Mouse (Mus musculus): ENCODE measurements at regions not wholly inside any gene's neighbourhood (a gene's known extent, or its start where the extent isn't known, plus 50 kb on each side); places are given as distances from the start of the nearest gene placed in this dataset.

DNA sequence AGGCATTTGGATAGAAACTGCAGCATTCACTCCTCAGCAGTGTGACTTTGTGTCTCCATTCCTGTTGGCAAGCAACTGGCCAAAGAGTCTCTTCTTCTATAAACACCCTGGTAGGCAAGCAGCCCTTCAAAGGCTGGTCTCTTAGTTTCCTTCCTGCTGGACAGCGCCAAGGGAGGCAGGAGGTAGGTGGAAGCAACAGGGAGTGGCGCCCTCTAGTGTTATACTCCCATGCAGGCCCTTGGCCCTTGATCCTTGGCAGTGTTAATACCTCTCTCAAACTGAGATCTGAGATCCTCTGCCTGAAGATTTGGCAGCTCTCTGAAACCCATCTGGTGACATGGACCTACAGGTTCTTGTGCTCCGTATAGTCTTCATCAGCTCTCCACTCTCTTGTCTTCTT lies 51.3 kb upstream of the Opcml start:
- Histone ChIP-seq H3K4me3 (ENCODE audit: low read depth, low read length) (no peak overlapping the region), H3K27me3 (replicated peaks; ENCODE audit: insufficient read depth, low read length) (no peaks in the 10 kb centered on the region), H3K9me3 (ENCODE audit: low read length) (no peaks in the 10 kb centered on the region), H3K27ac (ENCODE audit: low read length) (no peak overlapping the region), H3K9ac (replicated peaks; ENCODE audit: low read depth) (no peak overlapping the region), H3K36me3 (ENCODE audit: insufficient read depth, low read length) (no peaks in the 10 kb centered on the region), H3K4me1 (ENCODE audit: insufficient read depth, low read depth, low read length) (no peaks in the 10 kb centered on the region), H3K4me2 (replicated peaks; ENCODE audit: low read depth, low read length) (no peak overlapping the region)
- WGBS, result 18% methylated on average over 3 of the region's 3 CpGs
- DNase-seq (ENCODE audit: low spot score), result peak; percentile 71
- no peak for TF ChIP-seq EP300 (IDR thresholded peaks at IDR 0.05)
- TF ChIP-seq CTCF (IDR thresholded peaks at IDR 0.05), result peak; percentile 86
- peak; percentile 44; the same call in 1 of the 2 replicates for ATAC-seq

Data from lung, postnatal 0 days (tissue).